Mouse (Mus musculus) cerebellum, adult 11-12 months (tissue): ENCODE data around the gene Ptpn13.

Source experiments
- DNase-seq: peaks from one replicate; pipeline ENCODE4 v3.0.0; 2022

Gene Ptpn13

GRCm38 (mm10) chr5:103423305-103423926 is 1.6 kb upstream of the Ptpn13 start:
- DNase-seq: no peak

- DNase-seq: no peak
Observed at GRCm38 (mm10) chr5:103423927-103424315, 1.1 kb upstream of the Ptpn13 start.

- DNase-seq: peak; percentile 4
Observed at GRCm38 (mm10) chr5:103425363-103426031, 505 bp downstream of the Ptpn13 start.

GRCm38 (mm10) chr5:103426250-103426649 is 1.3 kb downstream of the Ptpn13 start:
- no peak for DNase-seq

- DNase-seq: no peak
Observed at GRCm38 (mm10) chr5:103430986-103431385, 6.0 kb downstream of the Ptpn13 start.

- DNase-seq: no peak
Observed at GRCm38 (mm10) chr5:103431479-103431878, 6.5 kb downstream of the Ptpn13 start.

GRCm38 (mm10) chr5:103436039-103436944 is 11.3 kb downstream of the Ptpn13 start:
- DNase-seq: no peak

GRCm38 (mm10) chr5:103437714-103438113 is 12.7 kb downstream of the Ptpn13 start:
- DNase-seq: no peak

GRCm38 (mm10) chr5:103439171-103439570 is 14.2 kb downstream of the Ptpn13 start:
- no peak for DNase-seq

- DNase-seq: no peak
Observed at GRCm38 (mm10) chr5:103440418-103441276, 15.7 kb downstream of the Ptpn13 start.

GRCm38 (mm10) chr5:103441706-103442105 is 16.7 kb downstream of the Ptpn13 start:
- no peak for DNase-seq

GRCm38 (mm10) chr5:103442269-103442688 is 17.3 kb downstream of the Ptpn13 start:
- no peak for DNase-seq

- no peak for DNase-seq
Observed at GRCm38 (mm10) chr5:103442921-103443320, 17.9 kb downstream of the Ptpn13 start.

- no peak for DNase-seq
Observed at GRCm38 (mm10) chr5:103445383-103445782, 20.4 kb downstream of the Ptpn13 start.

GRCm38 (mm10) chr5:103447806-103448416 is 22.9 kb downstream of the Ptpn13 start:
- DNase-seq: no peak

- DNase-seq: no peak
Observed at GRCm38 (mm10) chr5:103448470-103448869, 23.5 kb downstream of the Ptpn13 start.

GRCm38 (mm10) chr5:103450663-103451062 is 25.7 kb downstream of the Ptpn13 start:
- DNase-seq: no peak

GRCm38 (mm10) chr5:103453361-103454140 is 28.6 kb downstream of the Ptpn13 start:
- no peak for DNase-seq

- no peak for DNase-seq
Observed at GRCm38 (mm10) chr5:103456794-103457193, 31.8 kb downstream of the Ptpn13 start.

GRCm38 (mm10) chr5:103458411-103458810 is 33.4 kb downstream of the Ptpn13 start:
- no peak for DNase-seq

- no peak for DNase-seq
Observed at GRCm38 (mm10) chr5:103458959-103459675, 34.1 kb downstream of the Ptpn13 start.
